Mouse (Mus musculus): Measurements from ENCODE around the gene Sipa1l2. TPM values are rescaled to one million over a fixed set of nuclear protein-coding genes. Genes with fewer than 3 reads are reported as not detected.

Gene Sipa1l2
- polyA plus RNA-seq, 1 experiment from 2014 or later: 25.1 TPM

Other genes with a start within 250 kb of the Sipa1l2 start
- 5.8 and 10.8 TPM in 2 replicates for gene Map10, start 100.0 kb upstream of the Sipa1l2 start, polyA plus RNA-seq (2014; fragmentation: Nextera tagmentation; extraction: Ambion mirVana)
- 29.3 and 35.2 TPM in 2 replicates for gene Ntpcr, start 160.2 kb upstream of the Sipa1l2 start, polyA plus RNA-seq (2014; fragmentation: Nextera tagmentation; extraction: Ambion mirVana)